Mouse (Mus musculus) heart, embryonic 13.5 days (tissue): ENCODE data around the gene Pianp. TPM values are rescaled to one million over a fixed set of nuclear protein-coding genes. Genes with fewer than 3 reads are reported as not detected.
"Not testable (repeated sequence)": the region's sequence is repeated elsewhere in the genome, so short reads cannot be mapped to it uniquely, and the experiment has no call there.

Experiments
- ATAC-seq: fragments of 200-750 bp; cut with Nextera tagmentation; 2 replicates; pipeline ENCODE4 v1.8.0; 2017; ENCODE audit warnings: moderate TSS enrichment; ENCODE audit not compliant: insufficient number of reproducible peaks, low FRiP score, low TSS enrichment; ENCODE audit errors: extremely low read depth
- H3K27ac ChIP-seq: fragments of 300-500 bp; sonication (generic); replicated peaks from 2 replicates; pipeline ENCODE4 v1.5.1; 2015; ENCODE audit warnings: moderate library complexity, mild to moderate bottlenecking, inconsistent platforms
- H3K27me3 ChIP-seq: fragments of 300-500 bp; sonication (generic); replicated peaks from 2 replicates; pipeline ENCODE4 v1.6.1; 2015; ENCODE audit warnings: mild to moderate bottlenecking, inconsistent platforms
- H3K36me3 ChIP-seq: fragments of 300-500 bp; sonication (generic); 2 replicates; pipeline ENCODE4 v1.6.1; 2015; ENCODE audit warnings: mild to moderate bottlenecking, inconsistent platforms
- H3K4me1 ChIP-seq: fragments of 300-500 bp; sonication (generic); 2 replicates; pipeline ENCODE4 v1.6.1; 2015; ENCODE audit warnings: inconsistent platforms
- H3K4me2 ChIP-seq: fragments of 300-500 bp; sonication (generic); 2 replicates; pipeline ENCODE4 v1.6.1; 2015; ENCODE audit warnings: inconsistent platforms, mild to moderate bottlenecking, moderate library complexity
- H3K4me3 ChIP-seq: fragments of 300-500 bp; sonication (generic); 2 replicates; pipeline ENCODE4 v1.5.1; 2015; ENCODE audit warnings: moderate library complexity, mild to moderate bottlenecking, inconsistent platforms
- H3K9ac ChIP-seq: fragments of 300-500 bp; sonication (generic); 2 replicates; pipeline ENCODE4 v1.6.1; 2015; ENCODE audit warnings: inconsistent platforms, mild to moderate bottlenecking, moderate library complexity
- H3K9me3 ChIP-seq: fragments of 300-500 bp; sonication (generic); 2 replicates; pipeline ENCODE4 v1.6.1; 2016; ENCODE audit warnings: inconsistent platforms
- WGBS: fragments of 180-500 bp; shearing (Covaris S2); methylation state at CpG from one replicate; pipeline ENCODE4 v1.1.7; 2015; ENCODE audit warnings: mixed read lengths; 5-methylcytosine and 5-hydroxymethylcytosine counted together
- polyA plus RNA-seq: library from polyadenylated mRNA; unstranded; fragments of >200 nt; fragmentation: Nextera tagmentation; extraction: Ambion mirVana; gene quantifications from 2 replicates; pipeline ENCODE4 v1.2.1, GENCODE M21; 2015

Pianp gene
- polyA plus RNA-seq, 1 experiment from 2014 or later, result 0.31 TPM

GRCm38 (mm10) chr6:125008586-125009128, 12.2 kb downstream of the Pianp start:
- peak; percentile 90 for ATAC-seq
- Histone ChIP-seq H3K9me3 (no peaks in the 10 kb centered on the region), H3K9ac (peak overlapping the region; percentile 98), H3K36me3 (peaks cover 28% of the 10 kb centered on the region), H3K4me2 (peak overlapping the region; percentile 79), H3K27me3 (peaks cover 10% of the 10 kb centered on the region), H3K27ac (peak overlapping the region; percentile 99), H3K4me1 (peaks cover 42% of the 10 kb centered on the region), H3K4me3 (peak overlapping the region; percentile 83)
- under 1% methylated on average over 32 of the region's 34 CpGs for WGBS

GRCm38 (mm10) chr6:125009129-125009180, 12.5 kb downstream of the Pianp start, which contains the start of gene Zfp384:
Gene Zfp384 (plus strand): TSS chr6:125009145.
- Histone ChIP-seq H3K4me2 (peak within 1 kb of the TSS; percentile 79), H3K27me3 (0 out of 2 replicates have a peak, but pooled peaks cover 8% of the 10 kb centered on the region), H3K9me3 (no peaks in the 10 kb centered on the region), H3K9ac (peak within 1 kb of the TSS; percentile 98), H3K27ac (peak within 1 kb of the TSS; percentile 99), H3K4me1 (peaks cover 39% of the 10 kb centered on the region), H3K4me3 (peak within 1 kb of the TSS; percentile 83), H3K36me3 (peaks cover 31% of the 10 kb centered on the region)
- ATAC-seq, result no peak
- WGBS, result 0% methylated on average over 3 of the region's 3 CpGs

- peaks cover 35% of the 10 kb centered on the region for H3K4me1 ChIP-seq
- H3K27me3 ChIP-seq, result 0 out of 2 replicates have a peak, but pooled peaks cover 4% of the 10 kb centered on the region
- no peaks in the 10 kb centered on the region for H3K9me3 ChIP-seq
- WGBS, result under 1% methylated on average over 60 of the region's 78 CpGs
- peak overlapping the region; percentile 99 for H3K27ac ChIP-seq
- H3K4me2 ChIP-seq, result peak overlapping the region; percentile 79
- peak; percentile 84 for ATAC-seq
- peaks cover 36% of the 10 kb centered on the region for H3K36me3 ChIP-seq
- peak overlapping the region; percentile 98 for H3K9ac ChIP-seq
- peak overlapping the region; percentile 83 for H3K4me3 ChIP-seq
Measured at GRCm38 (mm10) chr6:125009181-125010073, 12.9 kb downstream of the Pianp start.

- H3K4me3 ChIP-seq, result no peak overlapping the region
- H3K4me1 ChIP-seq, result no peaks in the 10 kb centered on the region
- H3K36me3 ChIP-seq, result peaks cover 92% of the 10 kb centered on the region
- WGBS, result 89% methylated on average over 3 of the region's 3 CpGs
- H3K9ac ChIP-seq, result no peak overlapping the region
- no peaks in the 10 kb centered on the region for H3K9me3 ChIP-seq
- no peak overlapping the region for H3K27ac ChIP-seq
- no peaks in the 10 kb centered on the region for H3K27me3 ChIP-seq
- no peak overlapping the region for H3K4me2 ChIP-seq
- ATAC-seq, result no peak
Measured at GRCm38 (mm10) chr6:125017682-125018081, 21.2 kb downstream of the Pianp start.

- H3K4me3 ChIP-seq, H3K4me2 ChIP-seq, H3K27ac ChIP-seq, ATAC-seq, H3K9ac ChIP-seq, H3K27me3 ChIP-seq, H3K9me3 ChIP-seq, H3K4me1 ChIP-seq: not testable (repeated sequence)
- H3K36me3 ChIP-seq, result peaks cover 87% of the 10 kb centered on the region
- WGBS, result 37% methylated on average over 7 of the region's 9 CpGs
Measured at GRCm38 (mm10) chr6:125030532-125030931, 34.0 kb downstream of the Pianp start.

GRCm38 (mm10) chr6:125031604-125032003, 35.1 kb downstream of the Pianp start:
- Histone ChIP-seq H3K4me1 (no peaks in the 10 kb centered on the region), H3K27me3 (no peaks in the 10 kb centered on the region), H3K36me3 (peaks cover 87% of the 10 kb centered on the region), H3K9ac (no peak overlapping the region), H3K9me3 (no peaks in the 10 kb centered on the region), H3K4me2 (no peak overlapping the region), H3K4me3 (no peak overlapping the region), H3K27ac (no peak overlapping the region)
- ATAC-seq, result no peak
- WGBS, result 80% methylated on average over 16 of the region's 16 CpGs

GRCm38 (mm10) chr6:125038666-125039065, 42.2 kb downstream of the Pianp start:
- Histone ChIP-seq H3K4me1 (peaks cover 15% of the 10 kb centered on the region), H3K4me2 (peak overlapping the region; percentile 87), H3K4me3 (peak overlapping the region; percentile 82), H3K9ac (peak overlapping the region; percentile 63; the same call in 1 of the 2 replicates), H3K27me3 (no peaks in the 10 kb centered on the region), H3K36me3 (peaks cover 52% of the 10 kb centered on the region), H3K27ac (peak overlapping the region; percentile 67), H3K9me3 (no peaks in the 10 kb centered on the region)
- no peak for ATAC-seq
- 85% methylated on average over 4 of the region's 4 CpGs for WGBS

GRCm38 (mm10) chr6:125039131-125039530, 42.6 kb downstream of the Pianp start:
- H3K27me3 ChIP-seq, result no peaks in the 10 kb centered on the region
- H3K4me2 ChIP-seq, result peak overlapping the region; percentile 87
- WGBS, result 5% methylated on average over 8 of the region's 8 CpGs
- H3K27ac ChIP-seq, result peak overlapping the region; percentile 67
- no peaks in the 10 kb centered on the region for H3K9me3 ChIP-seq
- H3K4me3 ChIP-seq, result peak overlapping the region; percentile 82
- H3K9ac ChIP-seq, result peak overlapping the region; percentile 63
- ATAC-seq, result no peak
- peaks cover 52% of the 10 kb centered on the region for H3K36me3 ChIP-seq
- peaks cover 15% of the 10 kb centered on the region for H3K4me1 ChIP-seq

GRCm38 (mm10) chr6:125039533-125040153, 43.1 kb downstream of the Pianp start, which contains the start of gene Ing4:
Gene Ing4 (plus strand): TSS chr6:125039760.
- peaks cover 15% of the 10 kb centered on the region for H3K4me1 ChIP-seq
- H3K9ac ChIP-seq, result peak within 1 kb of the TSS; percentile 85
- ATAC-seq, result peak; percentile 93
- no peaks in the 10 kb centered on the region for H3K9me3 ChIP-seq
- no peaks in the 10 kb centered on the region for H3K27me3 ChIP-seq
- peak within 1 kb of the TSS; percentile 72 for H3K27ac ChIP-seq
- WGBS, result under 1% methylated on average over 26 of the region's 26 CpGs
- peak within 1 kb of the TSS; percentile 82 for H3K4me3 ChIP-seq
- H3K36me3 ChIP-seq, result peaks cover 52% of the 10 kb centered on the region
- H3K4me2 ChIP-seq, result peak within 1 kb of the TSS; percentile 87

- 14% methylated on average over 7 of the region's 7 CpGs for WGBS
- peak overlapping the region; percentile 87 for H3K4me2 ChIP-seq
- no peak for ATAC-seq
Measured at GRCm38 (mm10) chr6:125040221-125040620, 43.7 kb downstream of the Pianp start.

GRCm38 (mm10) chr6:125041047-125041446, 44.6 kb downstream of the Pianp start:
- Histone ChIP-seq H3K9ac (no peak overlapping the region), H3K4me1 (peaks cover 15% of the 10 kb centered on the region), H3K4me2 (no peak overlapping the region), H3K4me3 (no peak overlapping the region), H3K27ac (no peak overlapping the region), H3K9me3 (no peaks in the 10 kb centered on the region), H3K27me3 (no peaks in the 10 kb centered on the region), H3K36me3 (peaks cover 50% of the 10 kb centered on the region)
- 73% methylated on average over 7 of the region's 7 CpGs for WGBS
- ATAC-seq, result no peak

More at GRCm38 (mm10) chr6:125040221-125040620, 43.7 kb downstream of the Pianp start:
- Histone ChIP-seq H3K9me3 (no peaks in the 10 kb centered on the region), H3K36me3 (peaks cover 51% of the 10 kb centered on the region), H3K9ac (peak overlapping the region; percentile 85), H3K27ac (peak overlapping the region; percentile 72), H3K4me3 (peak overlapping the region; percentile 82), H3K4me1 (peaks cover 15% of the 10 kb centered on the region), H3K27me3 (no peaks in the 10 kb centered on the region)
